11 mouse cellular contexts compared by ENCODE assay signal in the genomic region with DNA sequence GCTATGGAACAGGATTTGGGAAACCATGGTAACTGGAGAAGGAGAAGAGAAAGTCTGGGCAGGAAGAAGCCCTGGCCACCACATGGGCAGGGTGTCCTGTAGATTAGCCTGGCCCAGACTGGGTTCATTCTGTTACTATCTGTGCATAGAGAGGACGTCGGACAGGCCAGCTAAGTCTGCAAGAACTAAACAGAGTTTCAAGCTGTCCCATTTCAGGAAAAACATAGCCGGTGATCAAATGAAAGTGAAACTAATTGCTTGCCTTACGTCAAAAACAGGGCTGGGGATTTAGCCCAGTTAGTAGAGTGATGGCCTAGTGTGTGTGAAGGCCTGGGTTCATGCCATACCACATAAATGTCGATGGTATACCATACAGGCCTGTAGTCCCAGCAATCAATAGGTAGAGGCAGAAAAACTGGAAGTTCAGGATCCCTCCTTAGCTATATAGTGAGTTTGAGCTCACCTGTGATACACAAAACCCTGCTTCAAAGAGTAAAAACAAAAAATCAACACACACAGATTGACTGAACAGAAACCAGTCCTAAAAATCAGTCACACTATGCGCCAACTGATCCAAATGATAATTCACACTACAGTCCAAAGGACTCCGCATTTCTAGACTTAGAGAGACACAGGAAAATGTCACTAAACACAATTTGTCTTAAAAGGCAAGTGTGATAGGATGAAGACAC. TPM values are rescaled to one million over a fixed set of nuclear protein-coding genes. Genes with fewer than 3 reads are reported as not detected.
DNase-seq lines count a peak whose midpoint lies in the region; ATAC-seq and TF ChIP-seq lines count a peak whose summit lies in the region.
"Had no signal": no experiment of that assay in that cellular context is flagged by ENCODE, and none has a peak within 500 bp of the region (broad histone marks: within the 10 kb centered on the region; RNA-seq: fewer than 3 reads in every experiment).

No protein-coding gene starts in this region.

- ATAC-seq in G1E (ENCODE audit: extremely low read depth, insufficient number of reproducible peaks, low FRiP score, poor library complexity, severe bottlenecking) = peak; percentile 54
- ATAC-seq in intestine, embryonic 15.5 days = 0 out of 2 replicates have a peak, but pooled peaks have one; percentile 8

- peaks cover 16% of the 10 kb centered on the region for H3K4me1 ChIP-seq in G1E (ENCODE audit: insufficient read depth, low read depth, low read length)
- 0 out of 2 replicates have a peak, but pooled peaks cover 5% of the 10 kb centered on the region for H3K4me1 ChIP-seq in intestine, embryonic 15.5 days (replicated peaks)

- intact Hi-C loops in left cerebral cortex, adult 2 months (cut with DNase I) = no loop called here

- TF ChIP-seq CTCF in left cerebral cortex, adult 2 months (IDR thresholded peaks at IDR 0.05) = no peak
- no peak for TF ChIP-seq CTCF in G1E (IDR thresholded peaks at IDR 0.05; ENCODE audit: low read depth, low read length)

- no peaks in the 10 kb centered on the region for H3K27me3 ChIP-seq in G1E (ENCODE audit: insufficient read depth, low read length)
- H3K27me3 ChIP-seq in intestine, embryonic 15.5 days (replicated peaks) = no peaks in the 10 kb centered on the region

- H3K4me2 ChIP-seq in intestine, embryonic 15.5 days (replicated peaks) = no peak overlapping the region; the same call in 1 of the 2 replicates

- H3K27ac ChIP-seq in left cerebral cortex, adult 2 months = peak overlapping the region; percentile 40; the same call in 1 of the 2 replicates
- no peak overlapping the region for H3K27ac ChIP-seq in intestine, embryonic 15.5 days

- H3K9ac ChIP-seq in intestine, embryonic 15.5 days = no peak overlapping the region

- no peaks in the 10 kb centered on the region for H3K36me3 ChIP-seq in G1E (replicated peaks)
- H3K36me3 ChIP-seq in intestine, embryonic 15.5 days = no peaks in the 10 kb centered on the region

- no peaks in the 10 kb centered on the region for H3K9me3 ChIP-seq in G1E (replicated peaks)
- no peaks in the 10 kb centered on the region for H3K9me3 ChIP-seq in intestine, embryonic 15.5 days

- WGBS in intestine, embryonic 15.5 days = 67% methylated on average over 7 of the region's 7 CpGs

- DNase-seq in left cerebral cortex, adult 2 months (ENCODE audit: extremely low spot score in 1 of 2, low spot score in 2 of 2) = no peak
- DNase-seq in left cerebral cortex, adult 11 months (ENCODE audit: low spot score) = no peak
- DNase-seq in 416B (ENCODE audit: low read depth) (peak; percentile 59), G1E (ENCODE audit: low spot score) (no peak)
- no peak for DNase-seq in urinary bladder, adult 18-20 months (ENCODE audit: low spot score in 2 of 2)
- DNase-seq in cerebellum, adult 11 months = no peak
- DNase-seq in embryo, embryonic 11 days = no peak
- DNase-seq: cerebellum, adult 18-20 months; lung, postnatal 14 days; thymus, postnatal 14 days had no signal

- H3K4me3 ChIP-seq in left cerebral cortex, adult 2 months = no peak overlapping the region
- peak overlapping the region; percentile 59; the same call in 1 of the 2 replicates for H3K4me3 ChIP-seq in G1E (ENCODE audit: low read depth, low read length)
- H3K4me3 ChIP-seq in intestine, embryonic 15.5 days (replicated peaks) = no peak overlapping the region

RNA-seq across cellular contexts. Expression of a gene that starts 21.9 kb away (rescaled TPM):
- 10 to 100 TPM; 92.6 to 93.1 TPM for total RNA-seq in left cerebral cortex, adult 2 months (2021)
- total RNA-seq in G1E (2014; fragmentation: Nextera tagmentation) = 13.2 and 16.0 TPM in 2 replicates
- total RNA-seq in G1E (2017) = 12.1 and 12.5 TPM in 2 replicates
- 2.8 and 4.3 TPM in 2 replicates for polyA plus RNA-seq in G1E (2012)
- 11.0 and 11.2 TPM in 2 replicates for polyA plus RNA-seq in intestine, embryonic 15.5 days (2015; fragmentation: Nextera tagmentation; extraction: Ambion mirVana)

Comparison
In these comparisons a context has a peak if more than half of its experiments do, and no peak if none do; other contexts are left out.
1. RNA of a gene that starts 21.9 kb away (total RNA-seq): 92.6 to 93.1 TPM in left cerebral cortex, adult 2 months; 12.1 to 16.0 TPM in G1E; every median in the first group is over 4 times any median in the second.